8 mouse cellular contexts compared by ENCODE assay signal in the genomic region with DNA sequence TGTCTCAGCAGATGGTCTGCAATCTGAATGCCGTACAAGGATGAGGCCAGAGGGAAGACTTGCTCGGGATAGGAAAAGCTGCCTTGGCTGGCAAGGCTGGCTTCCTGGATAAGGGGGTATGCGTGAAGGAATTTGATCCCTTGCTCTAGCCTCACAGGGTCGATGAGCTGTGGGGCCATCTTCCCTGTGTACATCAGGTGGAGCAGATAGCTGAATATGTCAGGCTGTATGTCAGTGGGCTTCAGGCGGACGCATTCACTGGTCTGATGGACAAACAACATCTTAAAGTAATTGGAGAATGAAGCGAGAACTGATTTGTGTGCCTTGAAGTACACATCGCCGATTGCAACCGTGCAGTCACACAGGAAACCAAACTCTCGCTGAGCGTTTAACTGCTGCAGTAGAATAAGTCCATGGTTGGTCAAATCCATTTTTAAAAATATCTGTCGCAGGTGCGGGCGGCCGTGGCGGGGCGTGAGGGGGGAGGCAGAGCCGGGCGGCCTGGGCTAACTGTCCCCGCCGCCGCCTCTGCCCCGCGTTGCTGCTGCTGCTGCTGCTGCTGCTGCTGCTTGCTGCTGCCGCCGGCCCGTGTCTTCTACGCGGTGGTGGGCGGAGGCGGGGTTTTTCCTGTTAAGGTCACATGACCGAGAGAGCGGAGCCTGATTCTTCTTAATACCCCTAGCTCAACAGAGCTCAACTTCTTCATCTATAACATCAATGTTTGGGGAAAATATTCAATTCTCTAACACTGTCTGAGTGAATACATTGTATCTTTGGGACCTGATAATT.
DNase-seq lines count a peak whose midpoint lies in the region; ATAC-seq and TF ChIP-seq lines count a peak whose summit lies in the region.
"Not testable (repeated sequence)": the region's sequence is repeated elsewhere in the genome, so short reads cannot be mapped to it uniquely, and the experiment has no call there.

No protein-coding gene starts in this region.

- not testable (repeated sequence) for H3K27ac ChIP-seq in CH12.LX (ENCODE audit: insufficient read depth, low read depth); forebrain, embryonic 16.5 days (ENCODE audit: low read length); hindbrain, embryonic 14.5 days; limb, embryonic 10.5 days; lung, postnatal 0 days (ENCODE audit: low read length); stomach, postnatal 0 days (replicated peaks)

- H3K27me3 ChIP-seq in CH12.LX (replicated peaks); forebrain, embryonic 16.5 days (replicated peaks; ENCODE audit: control insufficient read depth, insufficient read depth, low read length); hindbrain, embryonic 14.5 days (ENCODE audit: control insufficient read depth, insufficient read depth, low read length); limb, embryonic 10.5 days (ENCODE audit: low read depth, poor library complexity, severe bottlenecking); lung, postnatal 0 days (replicated peaks; ENCODE audit: insufficient read depth, low read length); stomach, postnatal 0 days (ENCODE audit: control insufficient read depth, insufficient read depth, low read length): not testable (repeated sequence)

- TF ChIP-seq EP300 in CH12.LX (IDR thresholded peaks at IDR 0.05; ENCODE audit: low read length); lung, postnatal 0 days (IDR thresholded peaks at IDR 0.05); stomach, postnatal 0 days (optimal IDR thresholded peaks at IDR 0.05): not testable (repeated sequence)

- in situ Hi-C loops in CH12.LX (cut with MboI; ENCODE audit: low pct_ligation_motif_present, low pct_unique_long_range_greater_than_20kb, low sequenced_read_pairs), result not testable (repeated sequence)

- DNase-seq in CH12.LX (ENCODE audit: extremely low read depth), result not testable (repeated sequence)
- DNase-seq in hindbrain, embryonic 14.5 days (ENCODE audit: low spot score), result peak; percentile 55
- DNase-seq in limb, embryonic 10.5 days (ENCODE audit: low spot score), result peak; percentile 59
- peak; percentile 7 for DNase-seq in lung, postnatal 0 days (ENCODE audit: low spot score)
- peak; percentile 26 for DNase-seq in neural tube, embryonic 10.5 days (ENCODE audit: extremely low spot score, low spot score)
- DNase-seq in stomach, postnatal 0 days (ENCODE audit: low spot score), result peak; percentile 18

- not testable (repeated sequence) for H3K4me3 ChIP-seq in CH12.LX (replicated peaks in 1 of 3; ENCODE audit: low read depth in 2 of 3, low read length in 2 of 3, poor library complexity in 1 of 3); lung, postnatal 0 days (ENCODE audit: low read depth, low read length)
- peak overlapping the region; percentile 31 for H3K4me3 ChIP-seq in forebrain, embryonic 16.5 days (replicated peaks; ENCODE audit: low read length)
- peak overlapping the region; percentile 26 for H3K4me3 ChIP-seq in hindbrain, embryonic 14.5 days (replicated peaks; ENCODE audit: low read length)
- peak overlapping the region; percentile 41 for H3K4me3 ChIP-seq in limb, embryonic 10.5 days
- H3K4me3 ChIP-seq in stomach, postnatal 0 days (ENCODE audit: low read depth, low read length), result 0 out of 2 replicates have a peak overlapping the region, but pooled peaks have one; percentile 10

- dilution Hi-C loops in CH12.LX (cut with MboI; ENCODE audit: extremely low pct_ligation_motif_present, extremely low pct_unique_long_range_greater_than_20kb, low sequenced_read_pairs), result not testable (repeated sequence)

- H3K4me2 ChIP-seq in CH12.LX (ENCODE audit: insufficient read depth, low read depth, poor library complexity, severe bottlenecking), result 0 out of 2 replicates have a peak overlapping the region, but pooled peaks have one; percentile 16
- peak overlapping the region; percentile 54 for H3K4me2 ChIP-seq in forebrain, embryonic 16.5 days (ENCODE audit: low read length)
- H3K4me2 ChIP-seq in hindbrain, embryonic 14.5 days (replicated peaks), result peak overlapping the region; percentile 46
- peak overlapping the region; percentile 40 for H3K4me2 ChIP-seq in lung, postnatal 0 days (replicated peaks; ENCODE audit: low read depth, low read length)
- peak overlapping the region; percentile 43 for H3K4me2 ChIP-seq in stomach, postnatal 0 days (replicated peaks; ENCODE audit: low read depth)

- not testable (repeated sequence) for TF ChIP-seq CTCF in CH12.LX (conservative IDR thresholded peaks at IDR 0.05 in 1 of 2, IDR thresholded peaks at IDR 0.05 in 1 of 2; ENCODE audit: low read depth in 2 of 2, low read length in 2 of 2); lung, postnatal 0 days (IDR thresholded peaks at IDR 0.05); stomach, postnatal 0 days (IDR thresholded peaks at IDR 0.05; ENCODE audit: low read depth)

- not testable (repeated sequence) for H3K36me3 ChIP-seq in CH12.LX (replicated peaks in 1 of 2; ENCODE audit: control insufficient read depth in 1 of 2, insufficient read depth in 1 of 2, low read length in 1 of 2); forebrain, embryonic 16.5 days (ENCODE audit: control insufficient read depth, insufficient read depth); hindbrain, embryonic 14.5 days (replicated peaks; ENCODE audit: control insufficient read depth, insufficient read depth); limb, embryonic 10.5 days; lung, postnatal 0 days (ENCODE audit: insufficient read depth, low read length); stomach, postnatal 0 days (ENCODE audit: control insufficient read depth, insufficient read depth, low read length)

- H3K79me2 ChIP-seq in CH12.LX (replicated peaks; ENCODE audit: control insufficient read depth, extremely low read depth, insufficient read depth, poor library complexity, severe bottlenecking), result not testable (repeated sequence)

- H3K4me1 ChIP-seq in CH12.LX (ENCODE audit: control insufficient read depth in 1 of 2, insufficient read depth in 2 of 2); forebrain, embryonic 16.5 days (replicated peaks; ENCODE audit: control insufficient read depth, insufficient read depth, low read length); hindbrain, embryonic 14.5 days (replicated peaks; ENCODE audit: control insufficient read depth, insufficient read depth, low read length); limb, embryonic 10.5 days; lung, postnatal 0 days (ENCODE audit: insufficient read depth, low read depth, low read length); stomach, postnatal 0 days (replicated peaks; ENCODE audit: control insufficient read depth, insufficient read depth): not testable (repeated sequence)

- 49% methylated on average over 34 of the region's 34 CpGs for WGBS in forebrain, embryonic 16.5 days
- WGBS in hindbrain, embryonic 14.5 days, result 46% methylated on average over 32 of the region's 34 CpGs
- WGBS in limb, embryonic 10.5 days, result 44% methylated on average over 34 of the region's 34 CpGs
- WGBS in lung, postnatal 0 days, result 34% methylated on average over 31 of the region's 34 CpGs
- 41% methylated on average over 29 of the region's 34 CpGs for WGBS in stomach, postnatal 0 days

- TF ChIP-seq POLR2A in CH12.LX (IDR thresholded peaks at IDR 0.05; ENCODE audit: low read depth, low read length), result not testable (repeated sequence)

- H3K9ac ChIP-seq in CH12.LX (ENCODE audit: insufficient read depth, low read depth); hindbrain, embryonic 14.5 days; lung, postnatal 0 days (replicated peaks; ENCODE audit: low read depth); stomach, postnatal 0 days (ENCODE audit: low read length): not testable (repeated sequence)
- 0 out of 2 replicates have a peak overlapping the region, but pooled peaks have one; percentile 29 for H3K9ac ChIP-seq in forebrain, embryonic 16.5 days (replicated peaks; ENCODE audit: low read depth, low read length)

- H3K9me3 ChIP-seq in CH12.LX (replicated peaks; ENCODE audit: low read length); forebrain, embryonic 16.5 days (ENCODE audit: control insufficient read depth, low read length); hindbrain, embryonic 14.5 days (ENCODE audit: control insufficient read depth, low read length); limb, embryonic 10.5 days (replicated peaks); lung, postnatal 0 days (ENCODE audit: low read length); stomach, postnatal 0 days (ENCODE audit: control insufficient read depth, low read length): not testable (repeated sequence)

- not testable (repeated sequence) for TF ChIP-seq RAD21 in CH12.LX (IDR thresholded peaks at IDR 0.05; ENCODE audit: low read depth, low read length)

- peak; percentile 65 for ATAC-seq in common myeloid progenitor, adult 5-6 weeks (replicated peaks; ENCODE audit: low read depth, poor library complexity, severe bottlenecking)
- peak; percentile 70 for ATAC-seq in forebrain, embryonic 16.5 days
- ATAC-seq in hindbrain, embryonic 14.5 days (ENCODE audit: low FRiP score), result peak; percentile 88
- ATAC-seq in lung, postnatal 0 days; stomach, postnatal 0 days (ENCODE audit: low FRiP score, low TSS enrichment): not testable (repeated sequence)

TF ChIP-seq in CH12.LX, 34 proteins besides CTCF, POLR2A, EP300 and RAD21:
- peak; percentile 28 for TF ChIP-seq USF1 (IDR thresholded peaks at IDR 0.05; ENCODE audit: low read depth, low read length)
